ENCODE assay signal across 24 mouse cellular contexts in the genomic region with DNA sequence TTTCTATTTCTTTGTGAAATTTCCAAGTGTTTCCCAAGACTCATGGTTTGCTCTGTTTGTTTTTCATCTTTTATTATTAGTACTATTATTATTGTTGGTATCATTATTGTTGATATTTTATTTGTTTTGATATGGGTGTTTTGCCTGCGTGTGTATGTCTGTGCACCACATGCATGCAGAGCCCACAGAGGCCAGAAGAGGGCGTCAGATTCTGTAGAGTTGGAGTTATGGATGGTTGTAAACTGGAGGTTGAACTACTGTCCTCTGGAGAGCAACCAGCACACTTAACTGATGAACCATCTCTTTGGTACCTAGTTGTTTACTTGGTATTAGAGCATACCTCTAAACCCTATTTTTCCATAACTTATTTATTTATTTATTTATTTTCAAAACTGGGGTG. TPM values are rescaled to one million over a fixed set of nuclear protein-coding genes. Genes with fewer than 3 reads are reported as not detected.
A peak's percentile ranks its signal among the peaks of the same experiment; 100 is the strongest.
DNase-seq lines count a peak whose midpoint lies in the region; ATAC-seq and TF ChIP-seq lines count a peak whose summit lies in the region.
"Had no signal": no experiment of that assay in that cellular context is flagged by ENCODE, and none has a peak within 500 bp of the region (broad histone marks: within the 10 kb centered on the region; RNA-seq: fewer than 3 reads in every experiment).

No protein-coding gene starts in this region.

- TF ChIP-seq POLR2A in heart, adult 2 months (IDR thresholded peaks at IDR 0.05; ENCODE audit: insufficient read depth, low read depth, low read length), result no peak

- no peak overlapping the region for H3K9ac ChIP-seq in heart, adult 2 months (ENCODE audit: low read depth, low read length)
- H3K9ac ChIP-seq in liver, postnatal 0 days (replicated peaks), result no peak overlapping the region
- no peak overlapping the region for H3K9ac ChIP-seq in liver, embryonic 11.5 days (ENCODE audit: low read depth, low read length)
- H3K9ac ChIP-seq: embryonic facial prominence, embryonic 15.5 days; kidney, embryonic 15.5 days; liver, embryonic 15.5 days; neural tube, embryonic 13.5 days had no signal

- no peak overlapping the region for H3K27ac ChIP-seq in heart, adult 2 months
- no peak overlapping the region for H3K27ac ChIP-seq in liver, postnatal 0 days (ENCODE audit: low read depth)
- no peak overlapping the region for H3K27ac ChIP-seq in liver, embryonic 11.5 days (ENCODE audit: low read depth, low read length)
- H3K27ac ChIP-seq: embryonic facial prominence, embryonic 15.5 days; hindbrain, postnatal 0 days; kidney, embryonic 15.5 days; liver, embryonic 15.5 days; midbrain, embryonic 10.5 days; neural tube, embryonic 13.5 days had no signal

- no peak for TF ChIP-seq EP300 in heart, adult 2 months (IDR thresholded peaks at IDR 0.05; ENCODE audit: insufficient read depth, low read depth, low read length)
- no peak for TF ChIP-seq EP300 in liver, postnatal 0 days (IDR thresholded peaks at IDR 0.05; ENCODE audit: low read depth)

- H3K9me3 ChIP-seq in liver, postnatal 0 days (ENCODE audit: low read length), result no peaks in the 10 kb centered on the region
- no peaks in the 10 kb centered on the region for H3K9me3 ChIP-seq in liver, embryonic 11.5 days (ENCODE audit: control insufficient read depth, low read length)
- H3K9me3 ChIP-seq in E14TG2a.4 (ENCODE audit: low read length), result no peaks in the 10 kb centered on the region
- H3K9me3 ChIP-seq: embryonic facial prominence, embryonic 15.5 days; kidney, embryonic 15.5 days; liver, embryonic 15.5 days; midbrain, embryonic 10.5 days; neural tube, embryonic 13.5 days had no signal

- H3K36me3 ChIP-seq in heart, adult 2 months (ENCODE audit: control insufficient read depth, insufficient read depth, low read length), result no peaks in the 10 kb centered on the region
- no peaks in the 10 kb centered on the region for H3K36me3 ChIP-seq in liver, postnatal 0 days (replicated peaks; ENCODE audit: insufficient read depth, low read length)
- H3K36me3 ChIP-seq in liver, embryonic 11.5 days (ENCODE audit: control insufficient read depth, insufficient read depth, low read length), result no peaks in the 10 kb centered on the region
- H3K36me3 ChIP-seq in E14TG2a.4 (ENCODE audit: insufficient read depth, low read length), result no peaks in the 10 kb centered on the region
- H3K36me3 ChIP-seq: embryonic facial prominence, embryonic 15.5 days; kidney, embryonic 15.5 days; liver, embryonic 15.5 days; midbrain, embryonic 10.5 days; neural tube, embryonic 13.5 days had no signal

- intact Hi-C loops in heart, adult 2 months (cut with DNase I), result no loop called here
- intact Hi-C loops in heart, postnatal 36 days (cut with DNase I), result no loop called here

- WGBS in heart, adult 2 months, result 69% methylated on average over 2 of the region's 2 CpGs
- WGBS in liver, postnatal 0 days (ENCODE audit: insufficient replicate concordance), result 46% methylated on average over 2 of the region's 2 CpGs
- WGBS in liver, embryonic 11.5 days, result 40% methylated on average over 2 of the region's 2 CpGs

- no peak overlapping the region for H3K4me3 ChIP-seq in heart, adult 2 months
- no peak overlapping the region for H3K4me3 ChIP-seq in liver, postnatal 0 days (ENCODE audit: low read depth, low read length)
- no peak overlapping the region for H3K4me3 ChIP-seq in liver, embryonic 11.5 days (ENCODE audit: low read depth, low read length)
- H3K4me3 ChIP-seq in E14TG2a.4 (replicated peaks; ENCODE audit: low read length), result no peak overlapping the region
- H3K4me3 ChIP-seq: embryonic facial prominence, embryonic 15.5 days; kidney, embryonic 15.5 days; liver, embryonic 15.5 days; midbrain, embryonic 10.5 days; neural tube, embryonic 13.5 days had no signal

- H3K4me1 ChIP-seq in heart, adult 2 months (ENCODE audit: control insufficient read depth, insufficient read depth, low read length), result no peaks in the 10 kb centered on the region
- no peaks in the 10 kb centered on the region for H3K4me1 ChIP-seq in liver, postnatal 0 days (ENCODE audit: insufficient read depth)
- no peaks in the 10 kb centered on the region for H3K4me1 ChIP-seq in liver, embryonic 11.5 days (replicated peaks; ENCODE audit: control insufficient read depth, insufficient read depth, low read length)
- H3K4me1 ChIP-seq in E14TG2a.4 (replicated peaks; ENCODE audit: low read depth, low read length), result peaks cover 32% of the 10 kb centered on the region
- H3K4me1 ChIP-seq: kidney, embryonic 15.5 days had no signal

- H3K27me3 ChIP-seq in heart, adult 2 months (ENCODE audit: control insufficient read depth, insufficient read depth, low read length), result no peaks in the 10 kb centered on the region
- no peaks in the 10 kb centered on the region for H3K27me3 ChIP-seq in liver, postnatal 0 days (ENCODE audit: insufficient read depth, low read length)
- H3K27me3 ChIP-seq in liver, embryonic 11.5 days (replicated peaks; ENCODE audit: control insufficient read depth, insufficient read depth, low read length), result no peaks in the 10 kb centered on the region
- H3K27me3 ChIP-seq in E14TG2a.4 (ENCODE audit: insufficient read depth, low read length), result 0 out of 2 replicates have a peak, but pooled peaks cover under 1% of the 10 kb centered on the region
- H3K27me3 ChIP-seq: embryonic facial prominence, embryonic 15.5 days; liver, embryonic 15.5 days; neural tube, embryonic 13.5 days had no signal

- peak; percentile 35 for TF ChIP-seq CTCF in heart, adult 2 months (IDR thresholded peaks at IDR 0.05)
- peak; percentile 41 for TF ChIP-seq CTCF in liver, postnatal 0 days (IDR thresholded peaks at IDR 0.05; ENCODE audit: low read depth)
- peak; percentile 57 for TF ChIP-seq CTCF in E14TG2a.4 (conservative IDR thresholded peaks at IDR 0.05; ENCODE audit: low read length)

- no peak for DNase-seq in heart, adult 2 months
- DNase-seq in heart, postnatal 36 days, result no peak
- DNase-seq in liver, postnatal 0 days, result peak; percentile 21
- DNase-seq in liver, embryonic 11.5 days (ENCODE audit: low spot score), result no peak
- DNase-seq in ZHBTc4 (ENCODE audit: low read depth, low spot score), result peak; percentile 51
- no peak for DNase-seq in embryo, embryonic 10 days (ENCODE audit: low spot score)
- no peak for DNase-seq in cerebellum, adult 11-12 months
- DNase-seq: adrenal gland, adult 8-10 months; cerebellum, adult 2 months; embryo, embryonic 11 days; gastrocnemius, postnatal 36 days; heart, postnatal 4 days; left cerebral cortex, postnatal 4 days; lung, postnatal 4 days; spleen, adult 18-20 months; thymus, adult 2 months had no signal

- H3K79me2 ChIP-seq in heart, adult 2 months (replicated peaks; ENCODE audit: control insufficient read depth, insufficient read depth, low read length), result no peaks in the 10 kb centered on the region

- ATAC-seq in liver, postnatal 0 days, result no peak
- no peak for ATAC-seq in liver, embryonic 11.5 days (replicated peaks; ENCODE audit: low FRiP score)
- ATAC-seq: hindbrain, postnatal 0 days had no signal

- H3K4me2 ChIP-seq in liver, postnatal 0 days (ENCODE audit: low read depth, low read length), result no peak overlapping the region
- H3K4me2 ChIP-seq in liver, embryonic 11.5 days, result no peak overlapping the region
- H3K4me2 ChIP-seq: embryonic facial prominence, embryonic 15.5 days; heart, embryonic 11.5 days; kidney, embryonic 15.5 days; liver, embryonic 15.5 days; neural tube, embryonic 13.5 days had no signal

RNA-seq across cellular contexts. Expression of a gene that starts 13.8 kb away (rescaled TPM):
- total RNA-seq in heart, adult 2 months (2021), result 1 to 10 TPM; 1.5 to 2.1 TPM
- polyA plus RNA-seq in heart, adult 2 months (2012; rRNA removed), result 0.43 and 0.70 TPM in 2 replicates
- total RNA-seq in heart, postnatal 36 days (2021), result 1 to 10 TPM; 1.6 to 1.7 TPM
- polyA plus RNA-seq in liver, postnatal 0 days (2015; fragmentation: Nextera tagmentation; extraction: Ambion mirVana), result 6.8 TPM in 2 replicates
- 8.0 and 11.0 TPM in 2 replicates for polyA plus RNA-seq in liver, embryonic 11.5 days (2014; fragmentation: Nextera tagmentation; extraction: Ambion mirVana)

Comparison
In these comparisons a context has a peak if more than half of its experiments do, and no peak if none do; other contexts are left out.
1. DNase-seq: peak in liver, postnatal 0 days (single experiment) and ZHBTc4 (single experiment); none in heart, adult 2 months (0 of 2), heart, postnatal 36 days (0 of 2), liver, embryonic 11.5 days (single experiment), embryo, embryonic 10 days (single experiment) and cerebellum, adult 11-12 months (single experiment).
2. Peak in every context shown above with its lines, with median percentiles within 50 percentile points of each other: CTCF ChIP-seq.